ENCODE assay signal across 9 mouse cellular contexts in genomic region chr11:62427105-62427504, GRCm38 (mm10). TPM values are rescaled to one million over a fixed set of nuclear protein-coding genes. Genes with fewer than 3 reads are reported as not detected.
DNase-seq lines count a peak whose midpoint lies in the region; ATAC-seq and TF ChIP-seq lines count a peak whose summit lies in the region.
"Had no signal": no experiment of that assay in that cellular context is flagged by ENCODE, and none has a peak within 500 bp of the region (broad histone marks: within the 10 kb centered on the region; RNA-seq: fewer than 3 reads in every experiment).

No protein-coding gene starts in this region.

- H3K27me3 ChIP-seq in testis, adult 2 months (ENCODE audit: control insufficient read depth, insufficient read depth, low read length) = no peaks in the 10 kb centered on the region

- H3K27ac ChIP-seq in testis, adult 2 months (ENCODE audit: control insufficient read depth, insufficient read depth, low read depth, low read length) = no peak overlapping the region
- H3K27ac ChIP-seq: forebrain, embryonic 10.5 days had no signal

- peak; percentile 22 for DNase-seq in adrenal gland, postnatal 25 days
- no peak for DNase-seq in adrenal gland, adult 18-20 months (ENCODE audit: low spot score in 2 of 2)
- DNase-seq in testis, postnatal 14 days (ENCODE audit: low spot score) = no peak
- peak; percentile 57 to 58 for DNase-seq in thymus, postnatal 36 days
- DNase-seq in gastrocnemius, postnatal 10 days = no peak
- DNase-seq in right cerebral cortex, postnatal 36 days (ENCODE audit: low spot score in 2 of 2) = no peak

- peak; percentile 47; the same call in 1 of the 2 replicates for ATAC-seq in megakaryocyte, adult 5-6 weeks (ENCODE audit: poor library complexity, severe bottlenecking)

- no peaks in the 10 kb centered on the region for H3K4me1 ChIP-seq in testis, adult 2 months (ENCODE audit: control insufficient read depth, insufficient read depth, low read length)
- H3K4me1 ChIP-seq: forebrain, embryonic 10.5 days had no signal

- no peaks in the 10 kb centered on the region; the same call in 1 of the 2 replicates for H3K36me3 ChIP-seq in testis, adult 2 months (ENCODE audit: control insufficient read depth, insufficient read depth, low read length)

- TF ChIP-seq CTCF in testis, adult 2 months (IDR thresholded peaks at IDR 0.05; ENCODE audit: control insufficient read depth, insufficient read depth, insufficient replicate concordance, low read depth, low read length) = peak; percentile 25; the same call in 1 of the 2 replicates

- no peak for TF ChIP-seq POLR2A in testis, adult 2 months (IDR thresholded peaks at IDR 0.05; ENCODE audit: control insufficient read depth, low read depth, low read length)

- H3K4me3 ChIP-seq in testis, adult 2 months (ENCODE audit: control insufficient read depth, low read depth, low read length) = no peak overlapping the region
- H3K4me3 ChIP-seq: forebrain, embryonic 10.5 days had no signal

RNA-seq across cellular contexts. Expression of gene Pigl, which starts 31.2 kb away (rescaled TPM):
- total RNA-seq in adrenal gland, postnatal 25 days (2021) = 7.9 and 12.0 TPM in 2 replicates
- 1 to 10 TPM; 7.5 to 9.0 TPM for total RNA-seq in adrenal gland, adult 18-20 months (2021)
- polyA plus RNA-seq in testis, adult 2 months (2012; rRNA removed) = 5.7 and 5.8 TPM in 2 replicates
- 5.7 and 9.2 TPM in 2 replicates for total RNA-seq in megakaryocyte, adult 5-6 weeks (2015)
- total RNA-seq in megakaryocyte, adult 5-6 weeks (2017) = 1.7 and 2.5 TPM in 2 replicates
- total RNA-seq in gastrocnemius, postnatal 10 days (2021) = 1 to 10 TPM; 2.9 to 3.7 TPM

RNA-seq across cellular contexts. Expression of gene Ncor1, which starts 31.2 kb away (rescaled TPM):
- 241 and 268 TPM in 2 replicates for total RNA-seq in adrenal gland, postnatal 25 days (2021)
- 100 to 1,000 TPM; 185 to 200 TPM for total RNA-seq in adrenal gland, adult 18-20 months (2021)
- polyA plus RNA-seq in testis, adult 2 months (2012; rRNA removed) = 73.7 and 76.2 TPM in 2 replicates
- total RNA-seq in megakaryocyte, adult 5-6 weeks (2015) = 275 and 280 TPM in 2 replicates
- 213 and 290 TPM in 2 replicates for total RNA-seq in megakaryocyte, adult 5-6 weeks (2017)
- 100 to 1,000 TPM; 132 to 145 TPM for total RNA-seq in gastrocnemius, postnatal 10 days (2021)

Comparison
In these comparisons a context has a peak if more than half of its experiments do, and no peak if none do; other contexts are left out.
1. DNase-seq: peak in adrenal gland, postnatal 25 days (single experiment) and thymus, postnatal 36 days (2 of 2); none in adrenal gland, adult 18-20 months (0 of 2), testis, postnatal 14 days (single experiment), gastrocnemius, postnatal 10 days (single experiment) and right cerebral cortex, postnatal 36 days (0 of 2).